Mouse (Mus musculus) liver, adult 2 months (tissue): ENCODE measurements around the gene Tgfa.
A peak's percentile ranks its signal among the peaks of the same experiment; 100 is the strongest.

ENCODE experiments used
- CTCF ChIP-seq: fragments of 200-500 bp; IDR thresholded peaks from 2 replicates; pipeline ENCODE4 v1.5.1; 2011; ENCODE audit warnings: low read depth, low read length, control low read depth
- POLR2A ChIP-seq: fragments of 200-500 bp; IDR thresholded peaks from 2 replicates; pipeline ENCODE4 v1.6.1; 2011; ENCODE audit warnings: low read length, control low read depth; ENCODE audit not compliant: insufficient read depth; ENCODE audit errors: extremely low read depth

DNA sequence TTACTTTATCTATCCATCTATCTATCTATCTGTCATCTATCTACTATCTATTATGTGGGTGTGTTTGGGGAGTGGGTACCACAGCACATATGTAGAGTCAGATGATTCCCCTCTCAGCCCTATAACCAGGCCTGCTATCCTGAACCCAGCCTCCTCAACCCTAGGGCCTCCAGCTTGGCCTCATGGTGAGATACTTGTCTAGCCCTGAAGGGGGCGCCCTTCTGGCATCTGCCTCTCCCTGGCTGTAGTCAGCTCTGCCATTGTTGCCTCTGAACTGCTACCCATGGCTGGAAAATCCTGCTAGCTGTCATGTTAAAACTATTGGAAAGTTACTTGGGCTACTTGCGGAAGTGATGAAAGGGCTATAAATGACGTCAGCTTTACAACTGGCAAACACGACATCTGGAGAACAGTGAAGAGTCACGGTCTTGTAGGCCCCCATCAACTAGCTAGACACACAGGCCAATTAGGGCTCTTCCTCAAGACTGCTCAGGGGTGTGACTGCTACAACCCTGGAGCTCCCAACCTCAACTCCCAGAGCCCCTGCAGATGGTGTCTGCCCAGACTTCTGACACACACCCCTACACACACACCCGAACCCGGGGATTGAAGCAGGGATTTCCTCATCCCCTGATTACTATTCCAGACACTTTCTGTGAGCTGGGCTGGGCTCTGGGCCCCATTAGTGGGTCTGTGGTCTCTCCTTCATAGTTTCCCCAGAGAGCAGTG, 65.5 kb downstream of the Tgfa start:
- TF ChIP-seq CTCF (peak; percentile 43), POLR2A (no peak)
